Mouse (Mus musculus) small intestine, adult 2 months (tissue): Measurements from ENCODE around the gene C1ra.
"Not testable (repeated sequence)": the region's sequence is repeated elsewhere in the genome, so short reads cannot be mapped to it uniquely, and the experiment has no call there.

ENCODE experiments used
- CTCF ChIP-seq: fragments of 200-500 bp; IDR thresholded peaks from 2 replicates; pipeline ENCODE4 v1.5.1; 2012; ENCODE audit warnings: low read depth, mild to moderate bottlenecking, control low read depth, inconsistent platforms, low read length, moderate library complexity, mixed read lengths; ENCODE audit not compliant: insufficient replicate concordance, insufficient read length; ENCODE audit errors: extremely low read depth
- POLR2A ChIP-seq: fragments of 200-500 bp; IDR thresholded peaks from 2 replicates; pipeline ENCODE4 v1.6.1; 2012; ENCODE audit warnings: low read depth, mild to moderate bottlenecking, control low read depth, inconsistent platforms, low read length, moderate library complexity

DNA sequence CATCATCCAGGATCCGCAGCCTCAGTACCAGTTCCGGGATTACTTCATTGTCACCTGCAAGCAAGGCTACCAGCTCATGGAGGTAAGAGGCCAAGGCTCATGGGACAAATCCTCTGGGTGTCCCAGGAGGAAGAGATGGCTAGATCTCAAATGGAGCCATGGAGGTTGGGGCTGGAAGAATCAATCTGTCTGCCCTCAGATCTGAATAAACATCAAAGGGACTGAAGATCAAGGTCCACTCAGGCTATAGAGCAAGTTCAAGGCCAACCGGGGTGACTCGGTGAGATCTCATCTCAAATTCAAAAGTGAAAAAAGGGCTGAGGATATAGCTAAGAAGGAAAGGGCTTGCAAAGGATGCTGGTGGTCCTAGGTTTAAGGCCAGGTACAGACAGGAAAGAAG is 5.5 kb downstream of the C1ra start:
- not testable (repeated sequence) for TF ChIP-seq CTCF, POLR2A
